Mouse (Mus musculus) lung, postnatal 4 days (tissue): ENCODE measurements around the gene Efhc2.

Experiments
- DNase-seq, 2 experiments: peaks; one replicate each; pipeline ENCODE4 v3.0.0; 2021

Gene Efhc2

GRCm38 (mm10) chrX:17319126-17319583, at the start of gene Efhc2:
Gene Efhc2, minus strand, starts transcription at chrX:17319368.
- DNase-seq, result peak in 1 of 2 experiments; percentile 3

GRCm38 (mm10) chrX:17365114-17365513, 45.9 kb upstream of the Efhc2 start:
- no peak for DNase-seq

- DNase-seq, result no peak
These were observed 18.8 kb downstream of the Efhc2 start for GRCm38 (mm10) chrX:17300349-17300880.

GRCm38 (mm10) chrX:17283899-17284298, 35.3 kb downstream of the Efhc2 start:
- DNase-seq, result no peak

- DNase-seq, result no peak
These were observed 94.0 kb downstream of the Efhc2 start for GRCm38 (mm10) chrX:17225141-17225540.

- DNase-seq, result no peak
These were observed 101.7 kb downstream of the Efhc2 start for GRCm38 (mm10) chrX:17217451-17217850.

- DNase-seq, result no peak
These were observed 105.7 kb downstream of the Efhc2 start for GRCm38 (mm10) chrX:17213515-17213914.

- DNase-seq, result no peak
These were observed 143.4 kb downstream of the Efhc2 start for GRCm38 (mm10) chrX:17175748-17176147.

- DNase-seq, result no peak
These were observed 153.5 kb downstream of the Efhc2 start for GRCm38 (mm10) chrX:17165638-17166037.
